Mouse (Mus musculus): ENCODE results near the gene Nacc2. TPM values are rescaled to one million over a fixed set of nuclear protein-coding genes. Genes with fewer than 3 reads are reported as not detected.

The Nacc2 gene
- total RNA-seq, 2 experiments from 2014 or later = 11.1 to 11.4 TPM

DNA sequence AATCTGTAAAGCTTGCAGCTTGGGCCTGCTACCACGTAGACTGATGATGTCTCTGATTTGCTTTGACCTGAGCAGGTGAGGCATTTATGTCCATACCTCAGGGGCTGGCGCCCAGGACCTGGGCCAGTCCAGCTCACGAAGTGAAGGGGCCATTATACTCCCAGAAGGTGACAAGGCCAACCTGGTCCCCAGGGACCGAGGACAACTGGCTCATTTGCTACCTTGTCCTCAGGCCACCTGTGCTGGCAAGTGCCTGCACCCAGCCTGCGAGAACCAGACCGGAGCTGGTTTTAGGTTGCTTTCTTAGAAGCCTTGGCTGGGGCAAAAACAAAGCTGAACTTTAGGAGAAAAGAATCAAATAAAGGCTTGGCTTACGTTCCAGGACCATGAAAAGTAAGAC lies 29.1 kb downstream of the Nacc2 start:
- DNase-seq = no peak

DNA sequence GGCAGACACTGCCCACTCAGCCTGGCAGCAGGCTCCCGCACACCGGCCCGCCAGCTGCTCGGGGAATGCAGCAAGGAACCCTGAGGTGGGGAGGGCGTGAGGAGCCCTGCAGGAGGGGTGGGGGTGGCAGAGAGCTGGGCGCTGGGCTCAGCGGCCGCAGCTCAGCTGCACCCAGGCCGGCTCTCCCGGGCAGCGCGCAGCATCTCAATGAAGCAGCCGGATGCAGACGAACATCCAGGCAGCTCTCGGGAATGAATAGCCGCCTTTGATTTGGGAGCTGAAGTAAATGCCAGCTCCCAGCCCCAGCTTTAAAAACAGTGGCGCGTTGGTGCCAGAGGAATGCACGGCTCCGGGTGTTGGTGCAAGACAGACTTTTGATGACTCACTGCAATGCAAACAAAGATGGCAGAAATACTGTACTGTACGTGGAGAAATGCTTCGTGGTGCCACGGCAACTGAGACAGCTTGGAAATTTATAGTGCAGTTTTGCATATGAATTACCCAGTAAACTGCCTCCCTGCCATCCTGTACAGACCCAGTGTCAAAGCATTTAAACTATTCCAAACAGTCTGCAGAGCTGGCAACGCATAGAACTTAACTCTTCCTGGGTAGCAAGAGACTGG lies 31.1 kb downstream of the Nacc2 start:
- peak; percentile 30 for DNase-seq

DNA sequence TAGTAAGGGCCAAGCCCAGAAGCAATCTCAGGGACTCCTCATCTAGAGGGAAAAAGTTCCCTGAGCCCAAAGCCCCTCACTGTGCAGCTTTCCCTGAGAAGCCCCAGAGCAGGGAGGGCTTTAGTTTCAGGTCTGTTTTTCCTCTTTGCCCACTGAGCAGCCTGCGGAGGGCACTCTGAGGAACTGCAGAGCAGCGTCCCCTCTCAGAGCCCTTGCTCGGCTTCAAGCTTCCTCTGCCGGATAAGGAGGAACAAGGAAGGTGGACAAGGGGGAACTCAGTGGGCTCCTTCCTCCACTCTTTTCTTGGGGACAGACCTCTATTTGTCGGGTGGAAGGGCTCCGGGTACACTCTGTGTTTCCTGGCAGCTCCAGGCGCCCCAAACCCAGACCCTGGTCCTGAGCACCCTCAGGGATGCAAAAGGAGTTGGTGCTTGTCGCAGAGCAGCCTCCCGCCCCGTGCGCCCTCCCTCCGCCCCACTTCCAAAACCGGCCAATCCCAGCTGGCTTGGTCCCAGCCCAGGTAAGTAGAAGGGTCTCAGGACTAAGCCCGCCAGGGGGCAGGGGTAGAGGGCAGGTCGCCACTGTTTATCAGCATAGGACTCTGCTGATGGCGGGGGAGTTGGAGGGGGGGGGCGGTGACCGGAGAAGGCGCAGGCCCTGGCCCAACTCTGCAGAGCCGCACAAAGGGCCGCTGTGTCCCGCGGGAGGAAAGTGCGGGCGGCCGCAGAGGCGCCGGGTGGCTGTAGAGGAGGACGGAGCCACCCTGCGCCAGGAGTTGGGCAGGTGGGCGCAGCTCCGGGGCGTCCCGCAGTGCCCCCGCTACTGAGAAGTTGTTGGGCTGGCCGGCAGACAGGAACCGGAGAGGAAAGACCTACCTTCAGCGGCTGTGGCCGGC lies 31.9 kb downstream of the Nacc2 start:
- DNase-seq = peak; percentile 20

DNA sequence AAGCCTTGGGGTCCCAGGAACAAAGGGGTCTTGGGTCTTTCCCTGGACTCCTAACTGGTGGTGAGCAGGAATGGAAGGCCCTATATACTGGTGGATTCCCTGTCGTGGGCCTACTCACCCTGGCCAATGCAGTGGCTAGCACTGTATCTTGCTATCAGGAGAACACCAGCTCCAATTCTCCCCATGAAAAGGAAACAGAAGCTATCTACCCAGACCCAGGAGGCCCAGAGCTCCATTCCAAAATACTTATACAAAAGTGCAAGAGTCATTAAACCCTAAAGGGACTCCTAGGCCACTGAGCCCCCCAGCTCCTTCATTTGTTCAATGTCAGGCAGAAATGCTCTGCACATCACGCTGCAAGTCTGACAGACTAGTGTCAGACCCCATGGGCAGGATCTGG lies 34.0 kb downstream of the Nacc2 start:
- DNase-seq = no peak

DNA sequence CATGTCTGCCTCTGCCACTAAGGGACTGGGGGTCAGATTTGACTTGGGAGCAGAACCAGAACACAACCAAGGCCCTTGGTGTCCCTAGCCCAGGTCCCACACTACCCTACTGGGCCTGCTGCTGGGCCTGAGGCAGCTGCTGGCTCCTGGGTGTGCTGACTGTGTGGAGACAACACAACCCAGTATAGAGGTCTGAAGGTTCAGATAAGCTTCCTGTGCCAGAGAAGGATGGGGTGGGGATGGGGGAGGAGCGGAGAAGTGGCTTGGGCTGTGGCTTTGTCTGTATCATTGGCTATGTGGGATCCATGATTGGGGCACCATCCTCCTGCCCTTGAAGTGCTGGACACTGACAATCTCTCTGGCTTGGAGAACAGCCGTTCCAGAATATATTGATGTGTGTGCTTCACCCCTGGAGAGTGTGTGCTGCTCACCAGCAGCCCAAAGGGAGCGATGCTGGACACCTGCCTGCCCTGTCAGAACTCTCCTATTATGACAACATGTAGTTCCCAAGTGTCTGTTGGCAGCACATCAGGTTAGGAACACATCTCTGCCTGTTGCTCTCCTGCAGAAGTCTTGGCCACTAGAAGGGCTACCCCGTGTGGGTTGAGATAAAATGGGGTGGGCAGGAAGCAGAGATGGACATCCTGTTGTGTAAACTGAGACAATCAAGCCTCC lies 36.0 kb downstream of the Nacc2 start:
- peak; percentile 27 for DNase-seq

DNA sequence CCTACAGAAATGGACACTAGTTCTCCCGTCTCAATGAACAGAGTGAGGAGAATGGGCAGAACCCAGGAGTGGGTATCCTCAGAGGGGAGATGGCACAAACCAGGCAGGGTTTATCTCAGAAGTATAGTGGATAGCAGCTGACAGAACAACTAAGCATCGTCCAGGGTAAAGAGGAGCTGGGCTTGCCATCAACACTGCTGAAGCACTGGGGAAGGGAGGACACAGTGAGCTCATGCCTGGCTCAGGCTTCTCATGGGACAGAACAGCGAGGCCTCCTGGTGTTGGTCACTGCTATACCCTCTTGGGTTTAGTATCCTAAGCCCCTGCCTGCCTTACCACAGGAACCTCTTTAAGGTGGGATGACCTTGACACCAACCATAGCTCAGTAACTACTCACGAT lies 36.5 kb downstream of the Nacc2 start:
- no peak for DNase-seq

DNA sequence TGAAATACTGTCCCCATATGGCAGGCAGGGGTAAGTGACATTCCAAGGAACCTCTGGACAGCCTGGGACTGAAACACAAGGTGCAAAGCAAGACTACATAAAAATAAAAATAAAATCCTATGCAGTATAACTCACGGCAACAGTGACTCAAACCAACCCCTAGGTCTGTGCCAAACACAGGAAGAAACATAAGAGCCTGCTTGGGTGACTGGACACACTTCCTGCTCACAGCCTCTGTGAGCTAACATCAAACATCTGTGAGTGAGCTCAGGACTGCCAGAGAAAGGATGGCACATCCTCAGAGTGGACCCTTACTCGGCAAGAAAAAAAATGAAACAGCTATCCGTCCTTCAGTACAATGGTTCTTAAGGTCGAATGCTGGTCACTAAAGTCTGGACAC lies 40.1 kb downstream of the Nacc2 start:
- DNase-seq = no peak

DNA sequence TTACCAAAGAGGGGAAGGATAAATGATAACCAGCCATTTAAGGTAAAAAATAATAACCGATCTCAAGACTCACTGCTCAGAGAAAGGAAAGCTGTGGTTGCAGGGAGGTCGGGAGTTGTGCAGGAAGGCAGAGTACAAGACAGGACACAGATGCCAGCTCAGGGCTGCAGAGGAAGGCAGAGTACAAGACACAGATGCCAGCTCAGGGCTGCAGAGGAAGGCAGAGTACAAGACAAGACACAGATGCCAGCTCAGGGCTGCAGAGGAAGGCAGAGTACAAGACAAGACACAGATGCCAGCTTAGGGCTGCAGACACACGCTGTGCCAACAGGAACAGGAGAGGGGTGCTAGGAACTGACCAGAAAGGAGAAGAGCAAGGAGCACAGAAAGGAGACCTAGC lies 42.2 kb downstream of the Nacc2 start:
- no peak for DNase-seq

DNA sequence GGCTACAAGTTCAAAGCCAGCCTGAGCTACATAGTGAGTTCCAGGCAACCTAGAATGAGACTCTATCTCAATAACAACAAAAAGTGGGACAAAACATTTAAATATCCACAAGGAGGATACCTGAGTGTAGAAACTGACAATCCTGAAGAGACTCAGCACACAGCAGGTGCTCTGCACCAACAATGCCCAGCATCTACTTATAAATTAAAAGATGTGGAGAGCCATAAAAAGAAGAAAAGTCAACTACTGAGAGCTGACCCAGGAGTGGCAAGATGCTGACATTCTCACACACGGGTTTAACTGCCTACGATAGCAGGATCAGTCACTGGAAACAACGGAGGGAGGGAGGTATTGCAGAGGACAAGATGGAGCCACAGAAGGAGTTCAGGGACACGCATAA lies 43.6 kb downstream of the Nacc2 start:
- no peak for DNase-seq

DNA sequence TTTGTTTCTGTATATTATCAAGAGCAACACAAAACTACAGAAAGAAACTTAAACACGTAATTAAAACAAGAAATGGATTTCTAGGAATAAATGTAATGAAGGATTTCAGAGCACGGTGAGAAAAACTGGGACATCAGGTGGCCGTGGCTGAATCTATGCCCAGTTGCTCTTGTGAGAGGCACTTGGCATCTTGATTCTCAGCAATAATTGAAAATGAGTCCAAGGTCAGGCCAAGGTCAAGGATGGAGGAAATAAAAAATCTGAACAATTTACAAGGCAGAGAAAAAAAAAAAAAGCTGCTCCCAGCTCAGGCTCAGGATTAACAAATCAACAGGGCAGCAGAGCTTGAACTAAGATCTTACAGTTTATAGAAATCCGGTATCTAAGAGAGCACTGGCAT lies 46.0 kb downstream of the Nacc2 start:
- DNase-seq = no peak

DNA sequence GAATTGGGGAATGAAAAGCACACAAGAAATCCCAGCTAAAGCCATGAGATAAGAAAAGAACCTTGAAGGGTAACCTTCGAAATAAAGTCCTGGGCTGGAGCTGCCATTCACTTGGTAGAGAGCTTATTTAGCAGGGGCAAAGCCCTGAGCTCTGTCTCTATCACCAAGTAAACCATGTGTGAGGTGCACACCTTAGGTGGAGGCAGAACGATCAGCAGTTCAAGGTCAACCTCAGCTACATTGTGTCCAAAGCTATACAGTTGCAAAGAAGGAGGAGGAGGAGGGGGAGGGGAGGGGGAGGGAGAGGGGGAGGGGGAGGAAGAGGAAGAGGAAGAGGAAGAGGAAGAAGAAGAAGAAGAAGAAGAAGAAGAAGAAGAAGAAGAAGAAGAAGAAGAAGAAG lies 46.9 kb downstream of the Nacc2 start:
- DNase-seq = no peak

DNA sequence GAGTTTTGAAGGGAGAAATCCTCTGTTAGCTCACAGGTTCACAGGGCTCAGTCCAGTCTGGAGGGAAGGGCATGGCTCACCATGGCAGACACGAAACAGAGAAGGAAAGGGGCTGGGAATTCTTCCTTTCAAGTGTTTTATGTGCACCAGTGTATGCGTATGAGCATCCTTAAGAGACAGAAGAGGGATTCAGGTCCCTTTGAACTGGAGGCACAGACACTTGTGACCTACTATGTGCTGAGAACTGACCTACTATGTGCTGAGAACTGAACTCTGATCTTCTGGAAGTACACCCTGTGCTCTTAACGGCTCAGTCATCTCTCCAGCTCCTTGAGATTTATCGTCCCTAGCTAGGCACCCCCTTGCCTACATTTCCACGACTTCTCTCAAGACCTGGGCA lies 48.5 kb downstream of the Nacc2 start:
- DNase-seq = no peak

DNA sequence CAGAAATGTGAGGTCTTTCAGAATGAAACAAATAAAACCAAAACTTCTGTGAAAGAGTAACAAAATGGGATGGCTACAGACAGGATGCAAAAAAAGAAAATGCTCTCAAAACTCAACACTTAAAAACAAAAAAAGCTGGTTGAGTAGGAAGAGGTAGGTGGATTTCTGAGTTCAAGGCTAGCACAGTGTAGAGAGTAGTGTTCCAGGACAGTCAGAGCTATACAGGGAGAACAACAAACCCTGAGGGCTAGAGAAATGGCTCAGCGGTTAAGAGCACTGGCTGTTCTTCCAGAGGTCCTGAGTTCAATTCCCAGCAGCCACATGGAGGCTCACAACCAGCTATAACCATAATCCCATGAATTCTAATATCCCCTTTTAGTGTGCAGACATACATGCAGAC lies 54.4 kb downstream of the Nacc2 start:
- no peak for DNase-seq

DNA sequence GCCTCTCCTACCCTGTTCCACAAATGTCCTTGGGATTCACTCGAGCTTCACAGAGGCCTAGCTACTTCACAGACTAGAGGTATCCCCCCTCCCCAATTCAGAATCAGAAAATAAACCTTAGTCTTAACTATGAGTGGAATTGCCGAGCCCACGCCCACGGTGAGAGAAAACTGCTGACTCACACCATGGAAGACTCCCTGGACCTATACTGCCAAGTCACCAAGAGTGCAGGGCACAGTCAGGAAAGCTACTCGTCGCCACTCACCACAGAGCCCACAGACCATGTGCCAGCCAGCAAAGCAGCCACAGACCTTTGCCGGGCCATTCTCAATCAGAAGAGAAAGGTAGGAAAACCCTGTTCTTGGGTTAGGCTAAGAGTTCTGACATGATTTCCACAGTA lies 54.8 kb downstream of the Nacc2 start:
- DNase-seq = no peak

DNA sequence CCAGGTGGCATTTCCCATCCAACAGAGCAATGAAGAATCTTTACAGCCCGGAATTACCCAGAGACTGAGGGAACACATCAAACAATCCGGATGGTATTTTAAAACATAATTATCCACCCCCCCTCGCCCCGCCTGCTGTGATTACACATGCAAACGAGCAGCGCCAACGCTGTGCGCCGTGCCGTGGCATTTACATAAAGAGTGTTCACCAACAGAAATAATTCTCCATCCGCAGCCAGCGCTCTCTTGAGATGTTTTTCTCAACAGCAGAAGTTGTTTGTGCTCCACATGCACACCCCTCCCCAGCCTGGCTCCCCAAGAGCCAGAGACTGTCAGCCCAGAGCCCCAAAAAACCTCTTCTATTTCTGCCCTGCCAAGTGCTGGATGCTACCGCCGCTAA lies 56.5 kb downstream of the Nacc2 start:
- no peak for DNase-seq

DNA sequence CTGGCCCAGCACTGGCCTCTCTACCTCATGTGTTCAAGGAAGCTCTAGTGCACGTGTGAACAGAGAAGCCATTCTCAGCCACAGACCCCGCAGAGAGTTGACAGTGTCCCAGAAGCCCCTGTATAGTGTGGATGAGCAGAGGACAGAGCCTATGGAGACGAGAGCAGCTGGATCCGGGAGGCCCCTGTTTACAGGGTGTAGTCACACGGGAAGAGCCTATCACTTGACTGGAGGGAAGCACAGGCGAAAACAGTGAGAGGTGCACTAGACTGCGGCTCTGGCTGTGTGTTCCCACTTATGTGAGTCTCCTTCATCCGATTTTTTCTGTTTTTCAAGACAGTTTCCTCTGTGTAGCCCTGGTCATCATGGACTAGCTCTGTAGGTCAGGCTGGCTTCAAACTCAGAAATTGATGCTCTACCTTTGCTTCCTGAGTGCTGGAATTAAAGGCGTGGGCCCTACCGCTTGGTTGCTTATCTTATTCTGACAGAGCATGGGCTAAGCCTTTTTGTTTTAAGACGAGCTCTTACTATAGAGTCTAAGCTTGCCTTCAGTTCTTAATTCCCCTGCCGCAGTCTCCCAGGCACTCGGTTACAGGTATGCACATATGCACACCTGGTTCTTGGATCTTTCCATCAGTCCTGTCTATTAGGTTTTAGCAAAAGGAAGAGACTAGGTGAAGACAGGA lies 60.1 kb downstream of the Nacc2 start:
- DNase-seq = no peak

DNA sequence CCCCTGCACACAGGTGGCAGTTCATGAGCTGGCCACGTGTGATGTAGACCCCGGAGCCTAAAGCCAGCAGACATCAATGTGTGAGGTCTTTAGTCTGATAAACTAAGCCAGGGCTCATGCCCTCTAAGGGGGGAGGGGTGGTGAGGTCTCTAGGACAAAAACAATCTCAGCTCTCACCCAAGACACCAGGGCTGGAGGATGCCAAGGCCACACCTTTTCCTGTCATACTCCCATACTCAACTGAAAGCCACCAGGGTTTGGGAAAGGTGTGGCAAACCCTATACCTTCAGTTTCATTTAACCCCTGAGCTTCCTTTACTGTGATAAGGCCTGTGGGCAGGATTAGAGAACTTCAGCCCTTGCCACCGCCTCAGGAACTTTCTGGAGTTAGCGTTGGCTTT lies 60.8 kb downstream of the Nacc2 start:
- DNase-seq = no peak

DNA sequence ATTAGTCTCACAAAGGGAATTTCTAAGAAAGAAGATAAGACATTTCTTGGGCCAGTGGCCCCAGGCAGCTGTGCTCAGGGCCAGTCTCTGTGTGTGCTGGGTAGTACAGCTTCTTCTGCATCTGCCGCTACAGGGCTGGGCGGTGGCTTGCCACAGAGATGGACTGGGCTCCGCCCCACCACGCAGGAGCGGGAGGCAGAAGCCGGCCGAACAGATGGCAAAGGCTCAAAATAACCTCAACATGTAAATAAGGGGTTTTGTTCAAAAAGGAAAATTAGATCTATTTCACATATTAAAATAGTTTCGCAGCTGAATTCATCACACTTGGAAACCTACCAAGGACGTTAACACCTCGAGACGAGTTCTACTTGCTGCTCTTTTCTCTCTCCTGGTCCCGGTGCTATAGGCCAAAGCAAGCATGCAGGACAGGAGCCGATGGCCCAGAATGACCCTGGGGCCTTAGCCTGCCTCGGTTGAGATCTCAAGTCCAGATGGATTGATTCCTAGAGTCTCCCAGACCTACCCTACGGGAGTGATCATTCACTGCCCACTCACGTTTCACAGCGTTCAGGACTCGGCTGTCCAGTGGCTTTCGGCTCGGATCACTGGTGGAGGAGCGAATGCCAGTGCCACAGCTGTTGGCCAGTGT lies 61.9 kb downstream of the Nacc2 start:
- no peak for DNase-seq

DNA sequence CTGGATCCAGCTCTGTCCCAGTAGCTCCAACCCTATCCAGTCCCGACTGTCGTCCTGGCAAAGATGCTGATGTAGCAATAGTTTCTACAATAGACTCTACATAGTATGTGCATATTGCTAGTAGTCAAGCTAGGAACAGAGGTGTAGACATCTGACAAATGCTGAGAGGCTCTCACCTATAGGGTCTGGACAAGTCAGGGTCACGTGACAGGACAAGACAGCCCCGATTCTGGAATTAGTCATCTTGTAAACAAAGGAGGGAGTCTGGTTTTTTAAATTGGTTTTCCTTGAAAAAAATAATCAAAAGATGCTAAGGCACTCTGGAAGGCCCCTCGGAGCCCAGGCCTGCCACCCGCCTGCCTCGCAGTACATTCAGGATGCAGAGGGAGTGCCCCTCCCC lies 66.0 kb downstream of the Nacc2 start:
- no peak for DNase-seq

DNA sequence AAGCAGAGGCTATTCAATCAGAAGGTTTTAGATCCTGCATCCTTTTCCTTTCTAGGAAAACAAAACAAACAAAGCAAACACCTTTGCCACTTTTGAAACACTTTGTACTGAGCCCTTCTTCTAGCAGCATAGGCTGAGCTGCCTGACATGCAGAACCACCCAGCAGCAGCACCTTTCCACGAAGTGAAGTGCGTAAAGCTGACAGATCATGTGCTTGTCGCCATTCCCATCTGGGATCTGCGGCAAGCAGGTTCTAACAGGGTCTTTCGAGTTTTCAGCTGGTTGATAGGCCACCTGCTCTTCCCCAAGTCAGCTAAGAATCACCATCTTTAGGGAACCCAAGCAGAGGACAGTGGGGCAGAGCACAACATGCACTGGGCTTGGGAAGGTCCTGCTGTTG lies 66.8 kb downstream of the Nacc2 start:
- DNase-seq = no peak

DNA sequence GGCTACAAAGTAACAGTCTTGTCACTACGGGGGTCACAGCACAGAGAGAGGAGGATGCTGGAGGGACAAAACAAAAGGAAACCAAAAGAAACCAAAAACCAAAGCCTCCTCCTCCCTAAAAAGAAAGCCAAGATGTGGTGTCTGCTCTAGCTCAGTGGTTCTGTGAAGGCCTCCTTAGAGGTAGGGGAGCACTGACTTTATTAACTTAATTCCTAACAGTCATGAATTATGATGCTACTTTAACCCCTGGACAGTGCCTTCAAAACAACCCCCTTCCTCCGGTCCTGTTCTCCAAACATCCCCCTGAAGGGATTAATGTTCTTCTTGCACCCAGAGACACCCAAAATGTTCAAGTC lies 67.3 kb downstream of the Nacc2 start:
- DNase-seq = no peak

DNA sequence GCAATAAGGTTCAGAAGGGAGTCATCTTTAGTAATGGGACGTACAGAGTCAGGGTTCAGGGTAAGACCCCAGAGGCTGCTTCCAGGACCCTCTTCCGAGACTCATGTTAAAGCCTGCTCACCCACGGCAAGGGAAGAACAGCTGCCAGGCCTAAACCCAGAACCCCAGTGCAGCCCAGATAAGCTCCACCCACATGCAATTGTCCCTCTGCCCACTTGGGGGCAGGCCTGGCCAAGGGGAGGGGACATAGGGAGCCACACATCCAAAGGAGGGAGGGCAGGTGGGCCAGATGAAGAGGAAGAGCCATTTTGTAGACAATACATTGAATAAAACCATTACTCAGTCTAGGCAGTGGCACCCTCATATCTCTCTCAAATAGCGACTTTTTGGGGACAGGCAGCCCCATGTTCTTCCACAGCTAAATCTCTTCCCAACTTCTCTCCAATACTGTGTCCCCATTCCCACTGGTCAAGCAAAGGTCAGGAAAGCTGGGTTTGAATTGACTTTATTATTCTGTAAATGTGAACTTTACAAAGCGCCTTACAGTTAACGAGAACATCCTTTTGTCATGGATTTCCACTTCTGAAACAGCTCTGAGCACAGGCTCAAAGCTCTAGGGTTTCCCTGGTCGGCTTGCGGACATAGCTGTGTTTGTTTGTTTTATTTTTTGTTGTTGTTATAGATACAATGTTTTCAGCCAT lies 67.8 kb downstream of the Nacc2 start:
- DNase-seq = peak; percentile 80
